Mouse (Mus musculus) layer of hippocampus, adult 9-11 months (tissue): ENCODE measurements around the gene 2310030G06Rik.
A peak's percentile ranks its signal among the peaks of the same experiment; 100 is the strongest.

Experiments used
- DNase-seq: peaks from one replicate; pipeline ENCODE4 v3.0.0; 2022

Gene 2310030G06Rik

DNA sequence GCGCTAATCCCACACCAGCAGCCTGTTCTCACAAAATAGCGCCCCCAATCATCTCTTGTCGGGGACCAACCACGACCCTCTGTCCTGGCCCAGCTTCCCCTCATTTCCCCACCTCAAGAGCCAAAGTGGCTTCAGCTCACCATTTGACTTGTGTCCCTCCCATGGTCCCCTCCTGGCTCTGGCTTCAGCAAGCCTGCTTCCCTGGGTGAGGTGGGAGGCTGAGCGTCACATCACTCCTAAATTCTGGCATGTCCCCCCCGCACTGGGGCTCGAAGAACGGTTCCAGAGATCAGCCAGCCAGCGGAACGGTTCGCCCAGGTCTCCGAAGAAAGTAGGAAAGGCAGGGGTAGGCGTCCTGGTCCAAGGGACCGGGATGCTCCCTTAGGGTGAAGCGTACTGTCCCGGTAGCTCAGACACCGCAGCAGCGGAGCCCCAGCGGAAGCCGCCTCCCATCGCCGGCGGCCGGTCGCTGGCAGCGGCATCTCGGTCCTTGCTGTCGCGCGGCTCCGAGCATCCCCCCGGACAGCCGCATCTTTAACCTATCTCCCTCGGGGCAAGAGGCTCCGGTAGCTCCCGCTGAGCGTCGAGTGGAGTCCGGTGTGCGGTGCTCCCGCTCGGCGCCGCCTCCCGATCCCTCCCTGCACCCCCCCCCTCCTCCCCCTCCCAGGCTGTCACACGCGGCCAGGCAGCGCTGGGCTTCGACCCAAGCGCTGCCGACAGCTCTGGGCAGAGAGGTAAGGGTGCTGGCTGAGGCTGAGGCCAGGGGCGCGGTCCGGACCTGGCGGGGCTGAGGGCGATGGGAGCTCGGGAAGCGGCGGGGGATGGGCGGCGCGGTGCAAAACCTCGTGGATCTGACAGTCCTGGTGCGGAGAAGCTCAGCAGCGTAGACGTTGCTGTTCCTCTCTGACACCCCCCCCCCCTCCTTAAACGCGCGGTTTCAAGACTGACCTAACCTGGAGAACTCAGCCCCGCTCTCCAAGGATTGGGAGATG, 47.6 kb downstream of the 2310030G06Rik start:
- DNase-seq: peak; percentile 52

DNA sequence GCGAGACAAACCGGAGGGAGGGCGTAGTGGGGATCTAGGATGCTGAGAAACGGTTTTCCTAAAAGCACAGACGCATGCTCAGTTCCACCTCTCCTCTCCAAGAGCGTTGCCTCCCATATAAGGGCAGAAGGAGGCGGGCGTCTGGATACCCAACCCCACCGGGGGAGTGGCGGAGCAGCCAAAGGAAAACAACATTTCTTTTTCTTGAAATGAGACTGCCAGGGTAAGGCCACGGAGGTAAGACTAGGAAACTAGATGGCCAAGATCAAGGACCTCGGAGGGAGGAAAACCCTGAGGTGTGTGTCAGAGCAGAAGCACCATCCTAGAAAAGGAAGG, 48.7 kb downstream of the 2310030G06Rik start:
- peak; percentile 89 for DNase-seq

- DNase-seq: no peak
These were observed 49.3 kb downstream of the 2310030G06Rik start for GRCm38 (mm10) chr9:50696851-50697705.

- no peak for DNase-seq
These were observed 51.2 kb downstream of the 2310030G06Rik start for GRCm38 (mm10) chr9:50695153-50695552.

DNA sequence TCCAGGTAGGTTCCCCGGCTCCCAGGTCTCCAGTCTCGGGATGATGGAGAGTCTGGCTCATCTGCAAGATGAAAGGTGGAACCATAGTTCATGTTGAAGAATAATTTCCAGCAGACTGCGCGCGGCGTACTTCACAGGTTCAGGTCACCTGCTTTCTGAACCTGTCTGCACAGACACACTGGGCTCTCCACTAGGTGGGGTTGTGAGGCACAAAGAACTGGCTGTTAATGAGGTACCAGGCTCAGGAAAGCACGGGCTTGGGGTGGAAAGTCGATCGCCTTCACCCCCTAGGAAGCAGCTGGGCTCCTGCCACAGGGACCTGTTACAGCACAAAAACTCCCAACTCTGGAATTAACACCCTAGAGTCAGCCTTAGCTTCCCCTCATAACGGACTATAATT, 52.7 kb downstream of the 2310030G06Rik start:
- DNase-seq: peak; percentile 34

DNA sequence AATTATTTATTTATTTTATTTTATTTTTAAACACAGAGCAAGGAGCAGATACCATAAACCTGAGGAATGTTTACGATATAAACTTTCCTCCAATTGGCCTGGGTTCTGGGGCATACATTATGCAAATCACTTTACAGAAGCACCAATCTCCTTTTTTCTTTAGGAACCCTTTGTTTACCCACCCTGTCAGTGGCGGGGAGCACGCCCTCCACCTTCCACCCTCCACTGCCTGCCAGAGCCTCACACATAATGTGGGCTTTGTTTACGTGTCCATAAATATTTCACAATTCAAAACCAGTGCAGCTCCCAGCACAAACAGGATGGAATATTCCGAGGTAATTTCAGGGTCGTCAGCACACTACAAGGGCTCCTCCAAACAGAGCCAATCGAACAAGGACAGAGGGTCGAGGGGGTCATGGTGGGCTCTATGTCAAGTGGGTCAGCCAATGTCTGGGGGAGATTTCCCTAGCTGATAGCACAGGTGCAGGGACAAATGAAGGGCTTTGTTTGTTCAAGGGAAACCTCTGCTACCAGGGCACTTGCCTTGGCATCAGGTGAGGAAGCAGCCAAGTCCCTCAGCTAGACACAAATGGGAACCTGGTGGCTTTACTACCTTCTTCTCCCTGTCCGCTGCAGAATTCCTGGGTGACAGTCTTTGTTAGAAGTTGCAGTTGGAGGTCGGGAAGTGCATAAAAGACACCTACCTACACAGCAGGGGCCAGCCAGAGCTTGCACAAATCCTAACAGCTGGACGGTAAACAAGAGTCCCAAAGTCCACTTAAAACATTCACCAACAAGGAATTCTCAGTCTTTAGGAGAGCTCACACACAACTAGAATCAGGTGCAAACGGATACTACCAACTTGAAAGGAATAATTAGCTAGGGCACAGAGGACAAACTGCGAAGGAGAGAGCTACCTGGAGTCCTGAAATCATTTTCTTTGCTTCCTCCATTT, 53.4 kb downstream of the 2310030G06Rik start:
- no peak for DNase-seq
